Mouse (Mus musculus): ENCODE results near the gene Ptpn6. TPM values are rescaled to one million over a fixed set of nuclear protein-coding genes. Genes with fewer than 3 reads are reported as not detected.

Ptpn6 gene
- total and polyA plus RNA-seq, 2 experiments from 2014 or later = 2.3 to 3.2 TPM

DNA sequence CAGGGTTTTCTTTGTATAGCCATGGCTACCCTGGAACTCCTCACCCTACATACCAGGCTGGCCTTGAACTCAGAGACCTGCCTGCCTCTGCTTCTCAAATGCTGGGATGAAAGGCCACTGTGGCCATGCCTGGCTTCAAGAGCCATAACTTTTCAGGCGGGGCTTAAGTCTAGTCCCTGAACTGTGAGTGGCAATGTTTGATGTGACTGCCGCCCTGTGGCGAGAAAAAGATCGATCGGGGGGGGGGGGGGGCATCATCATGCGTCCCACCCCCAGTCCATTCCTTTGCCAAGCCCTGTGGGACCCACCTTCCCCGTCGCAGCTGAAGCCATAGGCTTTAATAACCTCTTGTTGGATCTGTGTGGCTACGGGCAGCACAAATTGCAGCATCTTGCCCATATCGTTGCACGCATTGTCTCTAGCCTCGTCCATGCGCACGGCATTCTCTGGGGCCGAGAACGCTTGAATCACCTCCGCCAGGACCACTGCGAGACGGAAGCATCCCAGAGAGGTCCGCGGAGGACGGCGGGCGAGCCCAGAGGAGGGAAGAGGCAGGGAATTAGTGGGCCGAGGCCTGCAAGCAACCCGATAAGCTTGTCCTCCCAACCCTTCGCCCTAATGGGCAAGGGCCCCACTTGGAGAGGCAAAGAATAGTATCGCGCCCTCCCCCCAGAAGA, 1.8 kb upstream of the Ptpn6 start:
- peaks cover 24% of the 10 kb centered on the region for H3K36me3 ChIP-seq (ENCODE audit: insufficient read depth, low read length)
- no peaks in the 10 kb centered on the region for H3K9me3 ChIP-seq (ENCODE audit: low read length)
- H3K27me3 ChIP-seq (ENCODE audit: insufficient read depth, low read length) = no peaks in the 10 kb centered on the region
- H3K4me2 ChIP-seq (ENCODE audit: low read depth, low read length, poor library complexity, severe bottlenecking) = peak overlapping the region; percentile 70
- H3K27ac ChIP-seq (ENCODE audit: low read depth, low read length) = peak overlapping the region; percentile 98
- WGBS = 1% methylated on average over 29 of the region's 29 CpGs
- ATAC-seq (ENCODE audit: low FRiP score) (peak; percentile 44), DNase-seq (ENCODE audit: low spot score) (peak; percentile 77)
- peaks cover 6% of the 10 kb centered on the region; the same call in 1 of the 2 replicates for H3K4me1 ChIP-seq (ENCODE audit: insufficient read depth, low read length)
- TF ChIP-seq CTCF (IDR thresholded peaks at IDR 0.05) = peak; percentile 74
- peak overlapping the region; percentile 52 for H3K4me3 ChIP-seq (ENCODE audit: low read depth, low read length)
- peak overlapping the region; percentile 91 for H3K9ac ChIP-seq (replicated peaks; ENCODE audit: low read length, poor library complexity, severe bottlenecking)

DNA sequence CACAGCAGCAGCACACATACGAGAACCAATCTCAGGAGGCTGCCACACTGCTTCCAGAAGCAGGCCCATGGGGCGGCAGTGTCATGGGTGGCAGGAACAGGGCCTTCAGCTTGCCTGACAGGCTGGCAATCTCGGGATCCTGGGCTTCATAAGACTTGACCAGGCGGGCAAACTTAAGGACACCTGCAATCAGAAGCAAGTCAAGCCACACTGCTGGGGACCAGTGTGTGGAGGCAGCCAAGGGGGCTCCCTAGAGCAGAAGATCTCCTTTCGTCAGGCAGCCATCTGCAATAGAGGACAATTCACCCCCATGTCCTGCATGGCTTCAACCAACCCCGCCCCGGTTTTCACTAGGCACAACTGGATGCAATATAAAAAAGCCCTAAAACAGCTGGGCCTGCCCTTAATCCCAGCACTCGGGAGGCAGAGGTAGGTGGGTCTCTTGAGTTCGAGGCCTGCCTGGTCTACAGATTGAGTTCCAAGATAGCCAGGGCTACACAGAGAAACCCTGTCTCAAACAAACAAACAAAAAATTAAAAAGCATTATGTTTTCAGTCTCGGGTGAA, 800 bp upstream of the Ptpn6 start:
- H3K27me3 ChIP-seq (ENCODE audit: insufficient read depth, low read length) = no peaks in the 10 kb centered on the region
- WGBS = 88% methylated on average over 10 of the region's 10 CpGs
- H3K36me3 ChIP-seq (ENCODE audit: insufficient read depth, low read length) = peaks cover 16% of the 10 kb centered on the region
- H3K4me3 ChIP-seq (ENCODE audit: low read depth, low read length) = no peak overlapping the region
- ATAC-seq (ENCODE audit: low FRiP score) (no peak), DNase-seq (ENCODE audit: low spot score) (no peak)
- H3K9ac ChIP-seq (replicated peaks; ENCODE audit: low read length, poor library complexity, severe bottlenecking) = no peak overlapping the region
- no peak for TF ChIP-seq CTCF (IDR thresholded peaks at IDR 0.05)
- H3K4me2 ChIP-seq (ENCODE audit: low read depth, low read length, poor library complexity, severe bottlenecking) = no peak overlapping the region
- peaks cover 6% of the 10 kb centered on the region; the same call in 1 of the 2 replicates for H3K4me1 ChIP-seq (ENCODE audit: insufficient read depth, low read length)
- H3K9me3 ChIP-seq (ENCODE audit: low read length) = no peaks in the 10 kb centered on the region
- H3K27ac ChIP-seq (ENCODE audit: low read depth, low read length) = 0 out of 2 replicates have a peak overlapping the region, but pooled peaks have one; percentile 98

DNA sequence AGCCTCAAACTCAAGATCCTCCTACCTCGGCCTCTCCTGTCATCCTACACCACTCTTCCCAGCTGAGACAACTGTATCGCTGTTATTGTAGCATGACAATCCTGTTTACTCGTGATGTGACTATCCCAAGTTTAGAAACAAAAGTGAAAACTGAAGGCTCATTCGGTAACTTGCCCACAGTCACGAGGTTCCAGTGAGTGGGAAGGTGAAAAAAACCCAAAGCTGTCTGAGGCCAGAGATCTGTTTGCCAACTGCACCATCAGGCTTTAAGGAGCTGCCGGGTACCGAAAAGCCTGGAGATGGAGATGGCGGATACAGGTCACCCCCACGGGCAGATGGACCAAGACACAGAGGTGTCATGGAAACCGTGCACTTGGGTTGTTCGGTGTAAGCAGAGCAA, 1.5 kb downstream of the Ptpn6 start:
- H3K4me3 ChIP-seq (ENCODE audit: low read depth, low read length) = no peak overlapping the region
- H3K9ac ChIP-seq (replicated peaks; ENCODE audit: low read length, poor library complexity, severe bottlenecking) = 0 out of 2 replicates have a peak overlapping the region, but pooled peaks have one; percentile 2
- H3K27me3 ChIP-seq (ENCODE audit: insufficient read depth, low read length) = no peaks in the 10 kb centered on the region
- no peak overlapping the region for H3K27ac ChIP-seq (ENCODE audit: low read depth, low read length)
- no peak for ATAC-seq (ENCODE audit: low FRiP score)
- H3K36me3 ChIP-seq (ENCODE audit: insufficient read depth, low read length) = no peaks in the 10 kb centered on the region
- DNase-seq (ENCODE audit: low spot score) = no peak
- TF ChIP-seq CTCF (IDR thresholded peaks at IDR 0.05) = no peak
- H3K4me2 ChIP-seq (ENCODE audit: low read depth, low read length, poor library complexity, severe bottlenecking) = no peak overlapping the region
- 92% methylated on average over 11 of the region's 11 CpGs for whole genome bisulfite sequencing
- H3K9me3 ChIP-seq (ENCODE audit: low read length) = no peaks in the 10 kb centered on the region
- H3K4me1 ChIP-seq (ENCODE audit: insufficient read depth, low read length) = peaks cover 6% of the 10 kb centered on the region; the same call in 1 of the 2 replicates

- H3K27me3 ChIP-seq (ENCODE audit: insufficient read depth, low read length) = no peaks in the 10 kb centered on the region
- WGBS = 87% methylated on average over 3 of the region's 3 CpGs
These were observed 4.1 kb downstream of the Ptpn6 start for GRCm38 (mm10) chr6:124734417-124734816.

GRCm38 (mm10) chr6:124732476-124733370, 5.8 kb downstream of the Ptpn6 start:
- Histone ChIP-seq H3K4me3 (ENCODE audit: low read depth, low read length) (no peak overlapping the region), H3K9ac (replicated peaks; ENCODE audit: low read length, poor library complexity, severe bottlenecking) (no peak overlapping the region), H3K4me1 (ENCODE audit: insufficient read depth, low read length) (no peaks in the 10 kb centered on the region), H3K36me3 (ENCODE audit: insufficient read depth, low read length) (no peaks in the 10 kb centered on the region), H3K27ac (ENCODE audit: low read depth, low read length) (no peak overlapping the region), H3K9me3 (ENCODE audit: low read length) (no peaks in the 10 kb centered on the region), H3K4me2 (ENCODE audit: low read depth, low read length, poor library complexity, severe bottlenecking) (no peak overlapping the region), H3K27me3 (ENCODE audit: insufficient read depth, low read length) (no peaks in the 10 kb centered on the region)
- WGBS = 55% methylated on average over 19 of the region's 19 CpGs
- TF ChIP-seq CTCF (IDR thresholded peaks at IDR 0.05) = no peak
- ATAC-seq (ENCODE audit: low FRiP score) (no peak), DNase-seq (ENCODE audit: low spot score) (no peak)

More at GRCm38 (mm10) chr6:124734417-124734816, 4.1 kb downstream of the Ptpn6 start:
- TF ChIP-seq CTCF (IDR thresholded peaks at IDR 0.05) = no peak
- Histone ChIP-seq H3K9ac (replicated peaks; ENCODE audit: low read length, poor library complexity, severe bottlenecking) (no peak overlapping the region), H3K4me3 (ENCODE audit: low read depth, low read length) (no peak overlapping the region), H3K9me3 (ENCODE audit: low read length) (no peaks in the 10 kb centered on the region), H3K36me3 (ENCODE audit: insufficient read depth, low read length) (no peaks in the 10 kb centered on the region), H3K4me1 (ENCODE audit: insufficient read depth, low read length) (peaks cover 2% of the 10 kb centered on the region; the same call in 1 of the 2 replicates), H3K4me2 (ENCODE audit: low read depth, low read length, poor library complexity, severe bottlenecking) (no peak overlapping the region), H3K27ac (ENCODE audit: low read depth, low read length) (no peak overlapping the region)
- no peak for DNase-seq (ENCODE audit: low spot score)
- ATAC-seq (ENCODE audit: low FRiP score) = no peak
